Mouse (Mus musculus) G1E (cell line): ENCODE data around the gene Impdh2.

Source experiments
- CTCF ChIP-seq: IDR thresholded peaks from 2 replicates; pipeline ENCODE4 v1.5.1; 2012; ENCODE audit warnings: low read depth, low read length, inconsistent platforms, mixed read lengths
- GATA1 ChIP-seq: IDR thresholded peaks from 2 replicates; pipeline ENCODE4 v1.6.1; 2012; ENCODE audit warnings: borderline replicate concordance, low read length, inconsistent platforms, mixed read lengths
- POLR2AphosphoS5 ChIP-seq: IDR thresholded peaks from 2 replicates; pipeline ENCODE4 v1.6.1; 2012; ENCODE audit warnings: low read depth, low read length, inconsistent platforms; ENCODE audit not compliant: insufficient replicate concordance
- TAL1 ChIP-seq: conservative IDR thresholded peaks from 2 replicates; pipeline ENCODE4 v1.6.1; 2012; ENCODE audit warnings: low read depth, low read length, inconsistent platforms, mixed read lengths

- no peak for TF ChIP-seq GATA1
- TF ChIP-seq TAL1: no peak
- no peak for TF ChIP-seq CTCF
- TF ChIP-seq POLR2AphosphoS5: no peak
Measured at GRCm38 (mm10) chr9:108611488-108611887, 51.4 kb downstream of the Impdh2 start.
